Mouse (Mus musculus): ENCODE results near the gene Rpap2.

Gene Rpap2

GRCm38 (mm10) chr5:107597301-107598077, at the start of gene Rpap2, which contains the start of gene Glmn:
TSS of gene Rpap2 (plus strand) at chr5:107597373.
TSS of gene Glmn (minus strand) at chr5:107597888.
- DNase-seq (ENCODE audit: low read depth, low spot score), result peak; percentile 52

GRCm38 (mm10) chr5:107547955-107548354, 49.2 kb upstream of the Rpap2 start:
- peak; percentile 60 for DNase-seq (ENCODE audit: low read depth, low spot score)

DNA sequence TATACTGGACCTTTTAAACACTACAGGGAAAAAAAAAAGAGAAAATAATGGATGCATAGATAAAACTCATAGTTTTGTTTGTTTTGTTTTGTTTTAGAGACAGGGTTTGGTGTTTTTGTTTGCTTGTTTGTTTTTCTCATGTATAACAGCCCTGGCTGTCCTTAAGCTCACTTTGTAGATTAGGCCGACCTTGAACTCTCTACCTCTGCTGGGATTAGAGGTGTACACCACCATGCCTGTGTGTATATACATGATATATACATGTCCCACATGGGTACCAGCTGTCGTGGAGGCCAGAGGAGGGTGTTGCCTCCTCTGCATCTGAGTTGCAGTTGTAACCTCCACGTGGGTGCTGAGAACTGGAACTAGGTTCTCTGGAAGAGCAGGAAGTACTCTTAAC, 48.7 kb upstream of the Rpap2 start:
- no peak for DNase-seq (ENCODE audit: low read depth, low spot score)

DNA sequence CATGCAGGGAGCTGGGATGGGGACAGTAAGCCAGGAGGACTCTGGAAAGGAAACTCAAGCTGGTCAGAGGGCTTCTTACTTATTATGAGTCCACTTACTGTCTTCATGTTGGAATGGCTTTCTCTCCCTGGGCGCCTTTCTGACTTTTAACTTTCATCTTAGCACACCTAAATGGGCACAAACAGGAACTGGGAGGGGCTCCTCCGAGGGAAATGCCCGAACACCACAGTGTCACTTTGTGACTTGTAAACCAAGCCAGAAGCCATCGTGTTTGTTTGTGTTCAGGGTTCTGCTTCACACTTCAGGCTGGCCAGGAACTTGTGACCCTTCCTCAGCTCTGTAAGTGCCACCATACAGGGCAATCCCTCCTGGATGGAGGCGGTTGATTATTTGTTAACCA, 42.8 kb upstream of the Rpap2 start:
- no peak for DNase-seq (ENCODE audit: low read depth, low spot score)

DNA sequence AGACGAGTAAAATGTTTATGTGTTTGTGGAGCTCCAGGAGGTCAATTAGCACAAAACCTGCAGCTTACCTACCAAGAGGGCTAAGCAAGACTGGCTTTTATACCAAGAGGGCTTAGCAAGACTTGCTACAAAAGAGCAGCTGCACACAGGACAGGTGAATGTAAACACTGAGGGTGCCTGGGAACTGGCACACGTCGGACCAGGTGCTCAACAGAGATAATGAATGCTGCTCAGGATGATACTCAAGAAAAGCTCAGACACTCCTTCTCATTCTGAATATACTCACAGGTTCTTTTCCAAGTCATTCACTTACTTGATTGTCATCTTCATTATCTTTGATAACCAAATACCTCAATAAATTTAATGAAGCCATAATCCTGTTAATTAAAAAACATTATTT, 40.2 kb upstream of the Rpap2 start:
- no peak for DNase-seq (ENCODE audit: low read depth, low spot score)

GRCm38 (mm10) chr5:107569148-107569547, 28.0 kb upstream of the Rpap2 start:
- no peak for DNase-seq (ENCODE audit: low read depth, low spot score)

DNA sequence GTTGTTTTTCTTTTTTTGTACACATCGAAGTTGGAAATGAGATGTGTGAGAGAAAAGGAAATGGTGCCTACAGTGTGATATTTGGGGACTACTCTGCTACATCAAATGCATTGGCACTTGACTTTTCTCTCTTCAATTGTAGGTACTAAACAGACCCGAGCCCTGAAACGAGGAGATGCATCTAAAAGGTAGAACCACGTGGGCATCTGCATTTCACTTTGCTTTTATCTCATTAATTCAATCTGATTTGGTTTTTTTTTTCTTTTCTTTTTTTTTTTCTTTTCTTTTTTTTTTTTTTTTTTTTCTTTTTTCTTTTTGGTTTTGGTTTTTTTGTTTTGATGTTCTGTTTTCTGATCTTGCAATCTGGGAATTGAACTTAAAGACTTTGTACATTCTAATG, 1.2 kb downstream of the Rpap2 start:
- DNase-seq (ENCODE audit: low read depth, low spot score), result no peak

DNA sequence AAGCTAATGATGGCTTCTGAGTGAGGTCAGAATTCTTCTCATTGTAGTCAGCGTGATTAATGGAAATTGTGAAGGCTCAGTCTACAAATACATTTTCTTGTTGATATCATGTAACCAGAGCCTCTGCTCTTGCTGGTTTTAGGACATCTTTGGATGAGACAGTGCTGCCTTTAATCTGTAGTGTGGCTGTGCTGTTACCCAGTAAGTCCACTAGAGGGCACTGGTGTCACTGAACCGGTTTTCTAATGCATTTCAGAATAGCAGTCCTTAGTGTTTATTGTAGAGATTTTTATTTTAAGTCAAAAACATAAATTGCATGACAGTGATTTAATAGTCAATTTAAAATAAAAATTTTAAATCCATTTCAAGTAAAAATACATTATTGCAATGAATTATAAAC, 14.1 kb downstream of the Rpap2 start:
- DNase-seq (ENCODE audit: low read depth, low spot score), result peak; percentile 57

DNA sequence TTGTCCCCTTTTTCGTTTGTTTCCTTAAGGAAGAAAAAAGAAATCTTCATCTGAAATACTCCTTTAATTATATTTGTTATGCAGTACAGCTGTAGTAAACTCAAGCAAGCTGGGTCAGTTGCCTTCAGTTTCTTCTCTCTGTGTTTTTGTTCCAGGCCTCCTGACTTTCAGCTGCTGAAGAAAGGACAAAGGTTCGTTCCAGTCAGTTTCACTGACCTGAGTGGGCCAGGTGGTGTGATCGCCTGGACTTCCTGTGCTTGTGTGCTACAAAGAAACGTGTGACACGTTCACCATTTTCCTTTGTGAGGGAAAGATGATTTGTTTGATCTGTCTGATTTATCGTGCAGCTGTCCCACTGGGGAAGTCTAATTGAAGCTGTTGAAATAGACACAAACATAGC, 20.8 kb downstream of the Rpap2 start:
- no peak for DNase-seq (ENCODE audit: low read depth, low spot score)

GRCm38 (mm10) chr5:107621327-107621726, 24.2 kb downstream of the Rpap2 start:
- no peak for DNase-seq (ENCODE audit: low read depth, low spot score)

DNA sequence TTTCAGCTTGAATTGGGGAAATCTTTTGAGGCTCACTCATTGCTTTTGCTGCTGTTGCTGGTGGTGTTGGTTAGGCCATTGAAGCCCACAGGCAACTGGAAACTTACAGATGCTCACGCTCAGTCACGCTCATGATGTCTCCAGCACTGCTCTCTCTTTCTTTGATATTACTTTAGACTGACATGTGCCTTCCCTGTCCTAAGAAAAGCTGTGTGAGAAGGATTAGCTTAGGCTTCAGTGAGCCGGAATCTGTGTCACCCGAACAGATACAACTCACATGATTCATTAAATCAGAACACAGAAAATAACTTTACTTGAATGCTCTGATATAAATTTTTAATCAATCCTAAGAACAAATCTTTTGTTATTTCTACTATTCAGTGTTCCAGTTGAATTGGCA, 36.5 kb downstream of the Rpap2 start:
- DNase-seq (ENCODE audit: low read depth, low spot score), result no peak

GRCm38 (mm10) chr5:107637106-107637505, 39.9 kb downstream of the Rpap2 start:
- DNase-seq (ENCODE audit: low read depth, low spot score), result no peak

- DNase-seq (ENCODE audit: low read depth, low spot score), result no peak
Observed at GRCm38 (mm10) chr5:107638366-107638765, 41.2 kb downstream of the Rpap2 start.

GRCm38 (mm10) chr5:107644595-107644994, 47.4 kb downstream of the Rpap2 start:
- DNase-seq (ENCODE audit: low read depth, low spot score), result no peak

DNA sequence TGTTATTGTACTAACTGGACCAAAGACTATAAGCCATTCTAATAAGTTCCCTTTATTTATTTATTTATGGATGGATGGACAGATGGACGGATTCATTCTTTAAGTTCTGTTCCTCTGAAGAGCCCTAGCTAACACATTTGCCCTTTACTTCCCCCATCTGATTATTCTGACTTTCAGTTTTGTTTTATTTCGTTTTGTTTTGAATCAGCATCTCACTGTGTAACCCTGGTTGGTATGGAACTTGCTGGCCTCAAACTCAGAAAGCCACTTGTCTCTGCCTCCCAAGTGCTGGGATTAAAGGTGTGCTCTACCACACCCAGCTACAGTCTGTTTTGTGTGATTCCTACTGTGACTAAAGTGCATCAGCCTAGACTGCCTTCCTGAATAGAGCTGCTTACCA, 48.8 kb downstream of the Rpap2 start:
- no peak for DNase-seq (ENCODE audit: low read depth, low spot score)

GRCm38 (mm10) chr5:107647580-107647979, 50.4 kb downstream of the Rpap2 start:
- DNase-seq (ENCODE audit: low read depth, low spot score), result no peak

DNA sequence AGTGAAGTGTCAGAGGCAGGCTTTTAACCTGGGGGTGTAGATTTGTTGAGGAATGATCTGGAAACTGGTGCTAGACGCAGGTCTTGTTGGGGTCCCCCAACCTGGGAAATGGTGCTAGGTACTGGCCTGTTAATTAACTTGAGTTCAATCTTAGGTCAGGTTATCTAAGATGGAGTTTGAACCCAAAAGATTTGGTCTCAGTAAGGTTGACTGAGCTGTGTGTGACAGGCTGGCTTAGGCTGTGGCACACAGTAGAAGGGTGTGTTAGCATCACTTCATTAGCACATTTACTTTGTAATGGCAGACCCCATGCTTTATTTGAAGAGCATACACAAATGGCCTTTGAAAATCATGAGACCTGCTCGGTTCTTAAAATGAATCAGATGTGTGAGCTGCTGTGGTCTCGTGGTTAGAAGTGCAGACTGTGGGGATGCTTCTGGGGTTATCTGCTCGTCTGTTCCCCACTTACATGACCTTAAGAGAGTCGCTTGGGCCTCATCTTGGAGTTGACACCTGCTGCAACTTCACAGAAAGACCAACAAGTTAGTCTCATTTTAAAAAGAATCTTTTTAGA, 51.5 kb downstream of the Rpap2 start:
- DNase-seq (ENCODE audit: low read depth, low spot score), result no peak

DNA sequence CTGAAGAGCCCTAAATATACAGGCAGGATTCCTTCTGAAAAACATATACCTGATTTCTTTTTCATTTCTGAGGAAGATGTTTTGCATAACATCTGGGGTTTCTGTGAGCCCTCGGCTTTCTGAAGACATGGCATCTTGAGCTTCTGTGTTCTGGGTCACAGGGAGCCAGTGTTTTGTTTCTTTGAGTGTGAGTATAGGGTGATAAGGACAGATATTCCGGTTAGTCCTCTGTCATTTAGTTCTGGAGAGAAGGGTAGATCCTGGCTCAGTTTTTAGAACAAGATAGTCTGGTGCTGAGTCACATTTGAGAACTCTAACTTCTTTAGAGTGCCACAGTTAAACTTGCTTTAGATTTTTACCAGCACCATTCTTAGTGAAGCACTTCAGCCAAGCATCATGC, 52.5 kb downstream of the Rpap2 start:
- DNase-seq (ENCODE audit: low read depth, low spot score), result no peak

DNA sequence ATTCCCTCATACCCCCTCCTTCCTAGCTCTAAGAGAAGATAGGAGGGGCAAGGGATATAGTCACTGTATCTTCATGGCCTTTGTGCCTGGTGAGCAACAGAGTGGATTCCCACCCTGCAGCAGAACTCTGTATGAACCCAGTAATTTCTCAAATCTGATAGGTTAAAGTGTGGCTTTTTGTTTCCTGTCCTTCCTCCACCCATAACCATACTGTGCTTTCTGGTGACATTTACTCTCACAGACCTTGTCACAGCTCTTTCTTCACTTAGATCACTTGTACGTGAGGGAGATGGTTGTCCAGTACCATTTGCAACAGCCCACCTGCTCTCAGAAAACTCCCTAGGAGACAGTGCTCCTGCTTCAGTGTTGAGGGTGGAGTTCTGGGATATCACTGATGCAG, 53.3 kb downstream of the Rpap2 start:
- DNase-seq (ENCODE audit: low read depth, low spot score), result no peak

- DNase-seq (ENCODE audit: low read depth, low spot score), result no peak
Observed at GRCm38 (mm10) chr5:107652055-107652660, 55.0 kb downstream of the Rpap2 start.

- no peak for DNase-seq (ENCODE audit: low read depth, low spot score)
Observed at GRCm38 (mm10) chr5:107678392-107678791, 81.2 kb downstream of the Rpap2 start.

- no peak for DNase-seq (ENCODE audit: low read depth, low spot score)
Observed at GRCm38 (mm10) chr5:107681300-107681699, 84.1 kb downstream of the Rpap2 start.

GRCm38 (mm10) chr5:107684380-107684779, 87.2 kb downstream of the Rpap2 start:
- no peak for DNase-seq (ENCODE audit: low read depth, low spot score)
